Mouse (Mus musculus): ENCODE data around the gene Cuedc2. TPM values are rescaled to one million over a fixed set of nuclear protein-coding genes. Genes with fewer than 3 reads are reported as not detected.
A peak's percentile ranks its signal among the peaks of the same experiment; 100 is the strongest.

Gene Cuedc2
- polyA plus RNA-seq, 1 experiment from 2014 or later: 75.3 TPM

GRCm38 (mm10) chr19:46305432-46306267, 32.9 kb downstream of the Cuedc2 start:
- DNase-seq (ENCODE audit: low spot score): peak; percentile 93
- TF ChIP-seq CTCF (IDR thresholded peaks at IDR 0.05; ENCODE audit: low read depth): peak; percentile 5; the same call in 1 of the 2 replicates
- no peak for TF ChIP-seq EP300 (optimal IDR thresholded peaks at IDR 0.05)
- Histone ChIP-seq H3K4me2 (replicated peaks; ENCODE audit: low read depth) (peak overlapping the region; percentile 97), H3K36me3 (ENCODE audit: control insufficient read depth, insufficient read depth, low read length) (peaks cover 12% of the 10 kb centered on the region), H3K4me3 (ENCODE audit: low read depth, low read length) (peak overlapping the region; percentile 79), H3K4me1 (replicated peaks; ENCODE audit: control insufficient read depth, insufficient read depth) (no peaks in the 10 kb centered on the region; the same call in 1 of the 2 replicates), H3K27ac (replicated peaks) (peak overlapping the region; percentile 90), H3K27me3 (ENCODE audit: control insufficient read depth, insufficient read depth, low read length) (no peaks in the 10 kb centered on the region), H3K9ac (ENCODE audit: low read length) (peak overlapping the region; percentile 75), H3K9me3 (ENCODE audit: control insufficient read depth, low read length) (no peaks in the 10 kb centered on the region)
- WGBS: under 1% methylated on average over 39 of the region's 43 CpGs
- ATAC-seq (ENCODE audit: low FRiP score, low TSS enrichment): peak; percentile 72

DNA sequence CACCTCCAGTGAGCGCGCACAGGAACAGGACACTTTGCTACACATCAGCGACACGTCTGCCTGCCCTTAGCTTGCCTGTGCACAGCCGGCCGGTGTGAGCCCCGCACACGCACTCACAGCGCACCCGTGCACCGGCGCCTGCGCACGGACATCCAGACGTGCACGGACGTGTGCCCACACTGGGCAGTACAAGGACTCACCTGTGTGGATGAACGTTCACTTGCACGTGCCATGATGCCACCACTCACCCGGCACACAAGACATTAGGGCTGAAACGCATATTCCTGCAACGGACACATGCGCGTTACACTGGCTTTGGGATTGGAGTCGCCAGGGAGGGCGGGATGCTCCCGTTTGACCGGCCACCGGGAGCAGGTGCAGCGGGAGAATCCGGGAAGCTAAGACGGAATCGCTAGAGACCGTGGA, 33.6 kb downstream of the Cuedc2 start:
- peak; percentile 63 for DNase-seq (ENCODE audit: low spot score)
- peak overlapping the region; percentile 97 for H3K4me2 ChIP-seq (replicated peaks; ENCODE audit: low read depth)
- peak; percentile 39 for ATAC-seq (ENCODE audit: low FRiP score, low TSS enrichment)
- no peaks in the 10 kb centered on the region for H3K27me3 ChIP-seq (ENCODE audit: control insufficient read depth, insufficient read depth, low read length)
- under 1% methylated on average over 34 of the region's 34 CpGs for WGBS
- peak overlapping the region; percentile 90 for H3K27ac ChIP-seq (replicated peaks)
- H3K9me3 ChIP-seq (ENCODE audit: control insufficient read depth, low read length): no peaks in the 10 kb centered on the region
- TF ChIP-seq EP300 (optimal IDR thresholded peaks at IDR 0.05) (no peak), CTCF (IDR thresholded peaks at IDR 0.05; ENCODE audit: low read depth) (no peak)
- peak overlapping the region; percentile 75 for H3K9ac ChIP-seq (ENCODE audit: low read length)
- peaks cover 6% of the 10 kb centered on the region; the same call in 1 of the 2 replicates for H3K36me3 ChIP-seq (ENCODE audit: control insufficient read depth, insufficient read depth, low read length)
- H3K4me3 ChIP-seq (ENCODE audit: low read depth, low read length): peak overlapping the region; percentile 79
- H3K4me1 ChIP-seq (replicated peaks; ENCODE audit: control insufficient read depth, insufficient read depth): no peaks in the 10 kb centered on the region; the same call in 1 of the 2 replicates

DNA sequence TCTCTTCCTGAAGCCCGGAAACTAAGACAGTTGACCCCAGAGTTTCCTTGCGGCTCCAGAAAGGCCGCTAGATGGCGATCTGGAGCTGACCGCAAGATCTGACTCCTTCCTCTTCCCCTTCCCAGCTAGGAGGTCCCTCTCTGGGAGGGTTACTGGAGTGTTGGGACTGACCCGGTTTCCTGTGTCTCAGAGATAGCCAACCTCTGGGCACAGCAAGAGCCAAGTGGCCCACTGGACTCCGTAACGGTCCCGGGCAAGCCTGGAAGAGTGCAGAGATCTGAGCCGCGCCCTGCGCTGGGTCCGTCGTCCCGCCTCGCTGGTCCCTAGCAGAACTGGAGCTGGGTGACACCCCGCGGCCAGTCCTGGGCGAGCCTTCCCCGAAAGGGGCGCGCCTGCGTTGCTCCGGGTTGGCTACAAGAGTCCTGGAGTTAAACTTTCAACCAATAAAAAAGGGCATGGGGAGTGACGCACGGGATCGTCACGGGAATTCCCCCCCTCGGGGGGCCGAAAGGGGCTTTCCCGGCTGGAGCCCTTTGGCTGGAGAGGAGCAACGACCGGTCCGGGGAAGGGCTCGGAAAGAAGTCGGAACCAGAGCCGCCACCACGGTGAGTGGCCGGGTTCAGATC, 34.2 kb downstream of the Cuedc2 start, which contains the start of gene Nfkb2:
Nfkb2 (plus strand) TSS at position 105 of the 626 bp plus-strand sequence.
- H3K27me3 ChIP-seq (ENCODE audit: control insufficient read depth, insufficient read depth, low read length): no peaks in the 10 kb centered on the region
- no peaks in the 10 kb centered on the region; the same call in 1 of the 2 replicates for H3K4me1 ChIP-seq (replicated peaks; ENCODE audit: control insufficient read depth, insufficient read depth)
- DNase-seq (ENCODE audit: low spot score): peak; percentile 97
- WGBS: under 1% methylated on average over 39 of the region's 39 CpGs
- H3K36me3 ChIP-seq (ENCODE audit: control insufficient read depth, insufficient read depth, low read length): peaks cover 5% of the 10 kb centered on the region; the same call in 1 of the 2 replicates
- H3K9ac ChIP-seq (ENCODE audit: low read length): peak within 1 kb of the TSS; percentile 75
- H3K27ac ChIP-seq (replicated peaks): peak within 1 kb of the TSS; percentile 90
- H3K9me3 ChIP-seq (ENCODE audit: control insufficient read depth, low read length): no peaks in the 10 kb centered on the region
- peak; percentile 93 for ATAC-seq (ENCODE audit: low FRiP score, low TSS enrichment)
- H3K4me3 ChIP-seq (ENCODE audit: low read depth, low read length): peak within 1 kb of the TSS; percentile 79
- H3K4me2 ChIP-seq (replicated peaks; ENCODE audit: low read depth): peak within 1 kb of the TSS; percentile 97
- peak; percentile 80 for TF ChIP-seq EP300 (optimal IDR thresholded peaks at IDR 0.05)
- peak; percentile 92 for TF ChIP-seq CTCF (IDR thresholded peaks at IDR 0.05; ENCODE audit: low read depth)

DNA sequence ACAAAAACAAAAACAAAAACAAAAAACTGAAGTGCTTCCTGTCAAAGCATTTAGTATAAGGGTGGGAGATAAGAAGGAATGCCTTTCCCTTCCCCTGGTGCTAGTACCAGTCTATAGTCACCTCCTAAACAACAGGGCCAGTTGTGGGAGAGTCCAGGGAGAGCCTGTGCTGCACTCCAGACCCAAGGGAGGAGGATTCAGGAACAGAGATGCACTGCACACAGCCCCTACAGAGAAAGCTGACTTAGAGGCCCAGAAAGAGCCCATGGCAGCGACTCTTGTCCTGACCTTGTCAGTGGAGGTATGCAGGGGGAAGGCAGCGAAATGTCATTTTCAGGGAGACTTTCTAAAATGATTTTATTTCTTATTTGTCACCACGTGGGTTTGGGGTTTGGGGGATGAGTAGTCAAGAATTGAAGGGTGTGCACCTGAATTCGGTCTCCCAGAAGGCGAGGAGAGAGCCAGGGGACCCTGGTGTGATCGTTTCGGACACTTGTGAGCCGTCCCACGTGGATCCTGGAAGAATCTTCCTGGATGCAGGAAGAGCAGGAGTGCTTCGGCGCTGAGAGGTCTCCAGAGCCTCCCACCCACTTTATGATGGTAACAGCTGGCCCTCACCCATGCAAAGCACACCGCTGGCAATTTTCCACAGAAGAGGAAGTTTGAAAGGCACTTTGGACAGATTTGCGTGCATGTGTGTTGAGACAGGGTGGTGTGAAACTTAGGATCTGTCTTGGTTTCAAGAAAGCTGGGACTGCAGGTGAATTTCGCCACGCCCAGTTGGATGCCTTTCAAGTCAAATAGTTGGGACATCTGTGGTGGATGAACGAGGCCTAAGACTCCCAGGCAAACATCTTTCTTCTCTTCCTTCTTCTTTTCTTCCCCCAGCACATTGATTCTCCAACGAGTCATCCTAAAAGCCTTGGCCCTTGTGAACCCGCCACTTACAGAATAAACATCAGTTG, 35.0 kb downstream of the Cuedc2 start:
- H3K4me3 ChIP-seq (ENCODE audit: low read depth, low read length): peak overlapping the region; percentile 79
- no peak for ATAC-seq (ENCODE audit: low FRiP score, low TSS enrichment)
- peak; percentile 70 for DNase-seq (ENCODE audit: low spot score)
- H3K9ac ChIP-seq (ENCODE audit: low read length): peak overlapping the region; percentile 35; the same call in 1 of the 2 replicates
- TF ChIP-seq CTCF (IDR thresholded peaks at IDR 0.05; ENCODE audit: low read depth): no peak
- no peak for TF ChIP-seq EP300 (optimal IDR thresholded peaks at IDR 0.05)
- H3K4me2 ChIP-seq (replicated peaks; ENCODE audit: low read depth): peak overlapping the region; percentile 97
- peaks cover 5% of the 10 kb centered on the region; the same call in 1 of the 2 replicates for H3K36me3 ChIP-seq (ENCODE audit: control insufficient read depth, insufficient read depth, low read length)
- no peaks in the 10 kb centered on the region for H3K9me3 ChIP-seq (ENCODE audit: control insufficient read depth, low read length)
- 44% methylated on average over 18 of the region's 18 CpGs for WGBS
- no peaks in the 10 kb centered on the region; the same call in 1 of the 2 replicates for H3K4me1 ChIP-seq (replicated peaks; ENCODE audit: control insufficient read depth, insufficient read depth)
- no peaks in the 10 kb centered on the region for H3K27me3 ChIP-seq (ENCODE audit: control insufficient read depth, insufficient read depth, low read length)
- peak overlapping the region; percentile 90 for H3K27ac ChIP-seq (replicated peaks)

DNA sequence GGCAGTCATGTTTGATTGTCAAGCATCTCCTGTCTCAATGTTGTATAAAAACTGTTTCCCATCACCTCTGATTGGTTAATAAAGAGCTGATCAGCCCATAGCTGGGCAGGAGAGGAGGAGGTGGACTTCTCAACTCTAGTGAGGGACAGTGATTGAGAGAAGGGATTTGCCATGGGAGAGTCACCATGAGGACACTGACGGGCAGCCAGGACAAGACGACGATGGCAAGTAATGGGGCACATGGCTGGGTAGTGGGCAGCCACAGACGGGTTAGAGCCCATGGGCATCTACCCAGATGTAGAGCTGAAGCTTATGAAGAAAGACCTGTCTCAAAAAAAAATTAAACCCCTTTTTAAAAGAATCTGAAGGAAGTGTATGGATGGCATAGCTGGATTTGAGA, 36.0 kb downstream of the Cuedc2 start:
- no peak for DNase-seq (ENCODE audit: low spot score)
- Histone ChIP-seq H3K4me1 (replicated peaks; ENCODE audit: control insufficient read depth, insufficient read depth) (no peaks in the 10 kb centered on the region; the same call in 1 of the 2 replicates), H3K9me3 (ENCODE audit: control insufficient read depth, low read length) (no peaks in the 10 kb centered on the region), H3K36me3 (ENCODE audit: control insufficient read depth, insufficient read depth, low read length) (peaks cover 3% of the 10 kb centered on the region; the same call in 1 of the 2 replicates), H3K27ac (replicated peaks) (no peak overlapping the region), H3K27me3 (ENCODE audit: control insufficient read depth, insufficient read depth, low read length) (no peaks in the 10 kb centered on the region), H3K9ac (ENCODE audit: low read length) (no peak overlapping the region), H3K4me3 (ENCODE audit: low read depth, low read length) (no peak overlapping the region), H3K4me2 (replicated peaks; ENCODE audit: low read depth) (no peak overlapping the region)
- 94% methylated on average over 4 of the region's 4 CpGs for WGBS
- no peak for ATAC-seq (ENCODE audit: low FRiP score, low TSS enrichment)
- TF ChIP-seq CTCF (IDR thresholded peaks at IDR 0.05; ENCODE audit: low read depth): no peak
- TF ChIP-seq EP300 (optimal IDR thresholded peaks at IDR 0.05): no peak

All from stomach, postnatal 0 days (tissue).